Mouse (Mus musculus): ENCODE results near the gene Hoxc13. TPM values are rescaled to one million over a fixed set of nuclear protein-coding genes. Genes with fewer than 3 reads are reported as not detected.

Gene Hoxc13
- polyA plus RNA-seq, 1 experiment from 2014 or later, result 0.04 TPM

DNA sequence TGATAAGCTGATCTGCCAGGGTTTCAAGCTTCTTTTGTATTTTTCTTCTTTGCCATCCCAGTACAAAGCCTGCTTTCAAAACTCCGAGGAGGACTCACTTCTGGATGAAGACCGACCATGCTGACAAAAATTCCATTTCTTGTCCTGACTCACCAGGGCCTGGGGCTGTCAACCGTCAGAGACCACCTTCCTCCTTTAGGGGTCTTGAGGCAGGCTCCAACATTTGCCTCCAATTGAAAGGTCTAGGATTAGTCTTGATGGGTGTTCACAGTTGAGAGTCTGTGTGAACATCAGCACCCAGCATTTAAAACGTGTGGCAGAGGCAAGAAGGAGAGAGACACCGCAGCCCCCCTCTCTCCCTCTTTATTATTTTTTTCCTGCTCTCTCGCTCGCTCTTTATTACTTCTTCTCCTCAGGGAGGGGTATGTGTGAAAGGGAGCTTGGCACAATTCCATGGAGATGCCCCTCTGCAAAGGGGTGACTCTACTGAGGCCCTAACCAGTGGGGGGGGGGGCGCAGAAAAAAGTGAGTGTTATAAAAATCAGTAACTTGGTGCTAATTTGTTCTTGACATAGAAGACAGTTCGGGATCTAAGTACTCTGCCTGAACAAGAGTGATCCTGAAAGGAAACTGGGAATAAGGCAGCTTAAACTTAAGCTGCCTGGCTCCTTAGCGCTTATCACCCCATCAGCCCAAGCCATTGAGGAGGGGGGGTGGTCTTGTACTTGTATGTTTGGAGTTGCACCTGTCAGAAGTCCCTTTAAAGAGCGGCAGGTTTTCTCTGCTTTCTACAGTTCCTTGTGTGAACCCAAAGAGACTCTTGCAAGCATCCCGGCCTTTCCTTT lies 1.3 kb upstream of the Hoxc13 start:
- DNase-seq (ENCODE audit: low read depth, low spot score) (no peak), ATAC-seq (no peak)
- H3K27me3 ChIP-seq, result peaks cover 30% of the 10 kb centered on the region
- POLR2A ChIA-PET, result no interaction called here
- CTCF ChIA-PET, result interaction anchor here (0.7 kb wide), 1 partner anchor 15 kb away, joined by 3 read pairs; no protein-coding TSS in a partner anchor
- no peak for TF ChIP-seq CTCF (IDR thresholded peaks at IDR 0.05)
- in situ Hi-C loops (cut with MboI; ENCODE audit: low pct_unique_long_range_greater_than_20kb), result no loop called here

DNA sequence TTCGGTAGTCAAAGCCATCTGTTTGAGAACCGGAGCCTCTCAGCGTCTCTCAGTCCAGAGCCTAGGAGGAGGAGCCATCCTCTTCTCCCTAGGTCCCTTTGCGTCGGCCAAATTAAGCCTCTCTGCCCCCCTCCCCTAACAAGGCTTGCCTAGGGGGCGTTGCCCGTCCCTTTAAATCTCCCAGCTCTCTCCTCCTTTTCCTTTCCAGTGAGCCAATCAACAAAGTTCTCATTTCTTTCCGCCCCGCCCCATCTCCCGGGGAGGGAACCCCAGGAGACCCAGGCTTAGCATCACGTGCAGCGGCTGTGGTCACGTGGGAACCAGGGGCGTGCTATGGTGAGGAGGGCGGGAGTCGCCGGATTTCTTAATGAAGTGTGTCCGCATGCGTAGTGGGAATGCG lies 284 bp upstream of the Hoxc13 start:
- TF ChIP-seq CTCF (IDR thresholded peaks at IDR 0.05), result no peak
- peak; percentile 33 for DNase-seq (ENCODE audit: low read depth, low spot score)
- peaks cover 23% of the 10 kb centered on the region for H3K27me3 ChIP-seq
- ChIA-PET POLR2A (no interaction called here), CTCF (no interaction called here)
- ATAC-seq, result peak; percentile 53
- in situ Hi-C loops (cut with MboI; ENCODE audit: low pct_unique_long_range_greater_than_20kb), result no loop called here

DNA sequence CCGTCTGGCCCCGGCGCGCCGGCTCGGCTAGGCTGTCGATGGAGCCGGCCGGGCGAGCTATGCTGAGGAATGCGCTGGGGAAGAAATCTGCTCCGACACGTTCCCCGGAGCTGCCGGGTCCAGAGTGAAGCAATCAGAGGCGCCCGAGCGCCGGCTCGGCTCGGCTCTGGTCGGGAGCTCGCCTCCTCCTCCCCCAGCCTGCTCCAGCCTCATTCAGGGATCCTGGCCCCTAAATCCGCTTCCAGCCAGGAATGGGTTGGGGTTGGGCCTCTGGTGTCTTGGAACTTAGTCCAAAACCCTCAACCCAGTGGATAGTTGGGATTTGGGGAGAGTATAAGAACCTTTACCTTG lies 1.1 kb downstream of the Hoxc13 start:
- ChIA-PET CTCF (no interaction called here), POLR2A (no interaction called here)
- ATAC-seq (no peak), DNase-seq (ENCODE audit: low read depth, low spot score) (no peak)
- in situ Hi-C loops (cut with MboI; ENCODE audit: low pct_unique_long_range_greater_than_20kb), result no loop called here
- no peak for TF ChIP-seq CTCF (IDR thresholded peaks at IDR 0.05)
- H3K27me3 ChIP-seq, result peaks cover 18% of the 10 kb centered on the region

DNA sequence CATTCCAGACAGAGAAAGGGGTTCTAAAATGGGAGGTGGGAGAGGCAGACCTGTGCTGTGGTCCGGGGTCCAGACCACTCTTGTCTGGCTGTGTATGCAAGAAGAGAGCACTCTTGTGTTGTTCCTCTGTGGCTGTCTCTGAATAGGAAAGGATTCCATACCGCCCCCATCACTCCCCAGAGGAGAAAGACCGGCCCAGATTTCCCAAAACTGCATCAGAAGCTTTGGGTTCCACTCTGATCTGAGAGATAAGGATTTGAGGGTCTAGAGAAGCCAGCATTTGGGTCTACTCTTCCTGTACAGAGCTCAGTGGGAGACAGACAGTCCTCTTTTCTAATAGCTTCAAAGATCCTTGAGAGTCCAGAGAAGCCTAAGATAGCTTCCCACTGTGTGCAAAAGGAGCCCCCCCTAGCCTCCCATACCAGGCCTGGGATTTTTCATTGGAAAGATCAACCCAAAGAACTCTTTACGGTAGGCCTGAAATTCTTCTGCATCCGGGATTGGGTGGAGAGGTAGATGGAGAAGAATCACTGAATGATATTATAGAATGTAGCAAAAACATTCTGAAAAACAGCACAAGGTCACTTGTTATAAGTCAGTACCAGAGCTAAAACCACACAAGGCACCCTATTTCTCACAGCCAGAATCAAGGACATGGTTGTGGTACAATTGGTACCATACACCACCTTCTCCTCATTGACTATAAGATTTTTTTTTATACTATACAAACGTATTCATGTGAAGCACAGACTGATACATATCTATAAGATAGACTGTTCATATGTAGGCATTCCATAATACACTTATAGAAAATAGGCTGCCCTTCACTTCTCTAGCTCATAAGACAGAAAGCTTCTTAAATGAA lies 2.0 kb downstream of the Hoxc13 start:
- ATAC-seq, result no peak
- CTCF ChIA-PET, result interaction anchor here (1.4 kb wide), 1 partner anchor 9 kb away, joined by 3 read pairs; no protein-coding TSS in a partner anchor
- peaks cover 14% of the 10 kb centered on the region for H3K27me3 ChIP-seq
- DNase-seq (ENCODE audit: low read depth, low spot score), result no peak
- in situ Hi-C loops (cut with MboI; ENCODE audit: low pct_unique_long_range_greater_than_20kb), result no loop called here
- TF ChIP-seq CTCF (IDR thresholded peaks at IDR 0.05), result no peak
- POLR2A ChIA-PET, result interaction anchor here (0.6 kb wide), 1 partner anchor 27 kb away, joined by 3 read pairs; no protein-coding TSS in a partner anchor

DNA sequence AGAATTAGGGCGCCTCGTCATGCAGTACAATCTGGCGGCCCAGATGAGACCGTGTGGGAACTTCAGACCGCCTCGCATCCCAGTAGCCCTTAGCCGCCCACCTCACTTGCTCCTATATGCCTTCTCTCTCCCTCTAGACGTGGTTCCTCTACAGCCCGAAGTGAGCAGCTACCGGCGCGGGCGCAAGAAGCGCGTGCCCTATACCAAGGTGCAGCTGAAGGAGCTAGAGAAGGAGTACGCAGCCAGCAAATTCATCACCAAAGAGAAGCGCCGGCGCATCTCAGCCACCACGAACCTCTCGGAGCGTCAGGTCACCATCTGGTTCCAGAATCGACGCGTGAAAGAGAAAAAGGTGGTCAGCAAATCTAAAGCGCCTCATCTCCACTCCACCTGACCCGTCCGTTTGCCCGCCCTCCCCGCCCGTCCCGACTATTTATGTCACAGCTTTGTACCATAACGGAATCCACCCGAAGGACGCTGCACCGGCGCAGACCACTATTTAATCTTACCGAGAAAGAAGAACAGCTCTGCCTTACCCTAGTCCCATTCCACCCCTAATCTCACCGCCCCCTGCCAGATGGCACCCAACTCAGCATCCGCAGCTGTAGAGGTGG lies 6.2 kb downstream of the Hoxc13 start:
- no peak for DNase-seq (ENCODE audit: low read depth, low spot score)
- ChIA-PET POLR2A (no interaction called here), CTCF (interaction anchor here (1.4 kb wide), 1 partner anchor 13 kb away, joined by 4 read pairs; no protein-coding TSS in a partner anchor)
- no peak for ATAC-seq
- TF ChIP-seq CTCF (IDR thresholded peaks at IDR 0.05), result no peak
- in situ Hi-C loops (cut with MboI; ENCODE audit: low pct_unique_long_range_greater_than_20kb), result no loop called here
- H3K27me3 ChIP-seq, result peaks cover 9% of the 10 kb centered on the region

DNA sequence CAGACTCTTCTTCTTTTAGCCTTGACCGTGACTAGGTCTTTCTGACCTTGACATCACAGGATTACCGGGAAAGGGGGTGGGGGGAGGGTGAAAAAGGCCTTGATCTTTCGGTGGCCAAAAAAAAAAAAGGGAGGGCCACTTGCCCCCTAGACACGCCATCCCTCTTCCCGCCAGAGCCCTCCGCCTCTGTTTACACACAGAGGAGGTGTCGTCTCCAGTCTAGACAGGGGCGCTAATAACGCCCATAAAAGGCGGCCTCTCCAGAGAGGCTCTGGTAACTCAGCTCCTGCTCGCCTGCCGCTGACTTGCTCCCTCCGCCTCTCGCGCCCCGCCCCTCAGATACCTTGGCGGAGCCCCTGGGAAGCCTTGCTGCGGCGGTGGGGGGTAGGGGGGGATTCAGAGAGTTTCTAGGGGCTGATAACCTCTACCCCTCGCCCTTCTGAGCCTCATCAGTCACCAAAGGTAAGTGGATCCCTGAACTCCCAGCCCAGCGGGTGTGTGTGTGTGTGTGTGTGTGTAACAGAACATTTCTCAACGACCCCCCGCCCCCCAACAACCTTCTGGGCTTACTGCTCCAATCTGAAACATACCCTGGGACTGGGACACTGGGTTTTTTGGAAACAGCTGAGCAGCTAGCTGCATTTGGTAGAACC lies 10.9 kb downstream of the Hoxc13 start:
- in situ Hi-C loops (cut with MboI; ENCODE audit: low pct_unique_long_range_greater_than_20kb), result no loop called here
- no peak for TF ChIP-seq CTCF (IDR thresholded peaks at IDR 0.05)
- DNase-seq (ENCODE audit: low read depth, low spot score) (no peak), ATAC-seq (no peak)
- peaks cover 7% of the 10 kb centered on the region for H3K27me3 ChIP-seq
- ChIA-PET CTCF (no interaction called here), POLR2A (no interaction called here)

DNA sequence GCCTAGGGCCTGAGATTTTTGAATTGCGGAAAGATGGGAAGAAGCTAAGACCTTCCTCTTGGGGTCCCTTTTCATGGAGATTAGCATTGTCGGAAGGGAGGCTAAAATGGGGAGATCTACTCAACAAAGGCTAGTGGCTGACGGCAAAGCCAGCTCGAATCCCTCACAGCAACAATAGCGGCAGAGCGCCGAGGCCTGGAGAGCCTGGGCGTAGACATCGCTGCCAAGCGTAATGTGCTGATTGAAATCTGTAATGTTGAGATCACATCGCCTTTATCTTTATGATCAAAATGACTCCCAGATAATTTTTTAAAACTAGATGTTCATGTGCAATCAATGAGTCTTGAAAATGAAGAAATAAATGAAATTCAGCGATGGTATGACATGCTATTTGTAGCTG lies 13.5 kb downstream of the Hoxc13 start:
- DNase-seq (ENCODE audit: low read depth, low spot score) (no peak), ATAC-seq (no peak)
- ChIA-PET POLR2A (interaction anchor here (0.5 kb wide), 1 partner anchor 255 kb away, joined by 3 read pairs; no protein-coding TSS in a partner anchor), CTCF (interaction anchor here (0.9 to 1.0 kb wide), 2 partner anchors 15 to 18 kb away, joined by 3 read pairs; no protein-coding TSS in a partner anchor)
- H3K27me3 ChIP-seq, result peaks cover 7% of the 10 kb centered on the region
- TF ChIP-seq CTCF (IDR thresholded peaks at IDR 0.05), result no peak
- in situ Hi-C loops (cut with MboI; ENCODE audit: low pct_unique_long_range_greater_than_20kb), result no loop called here

DNA sequence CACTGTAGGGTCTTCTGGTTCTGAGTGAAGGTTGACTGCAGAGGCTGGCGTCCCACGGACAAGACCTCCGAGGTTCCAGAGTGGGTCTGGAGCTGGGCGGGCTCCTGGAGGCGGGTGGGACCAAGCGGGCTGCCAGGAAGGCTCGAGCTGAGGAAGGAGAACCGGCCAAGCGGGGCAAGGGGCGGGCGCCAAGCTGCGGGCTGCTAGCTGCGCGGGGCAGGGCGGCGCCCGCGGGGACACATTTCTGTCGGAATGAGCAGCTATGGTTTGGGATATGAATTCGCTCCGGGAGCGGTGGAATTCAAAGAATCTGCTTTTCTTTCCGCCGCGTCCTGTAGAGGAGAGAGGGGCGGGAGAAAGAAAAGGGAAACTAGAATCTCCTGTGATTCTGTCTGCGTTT lies 14.0 kb downstream of the Hoxc13 start:
- CTCF ChIA-PET, result interaction anchor here (0.9 kb wide), 1 partner anchor 16 kb away, joined by 3 read pairs; no protein-coding TSS in a partner anchor
- DNase-seq (ENCODE audit: low read depth, low spot score), result no peak
- in situ Hi-C loops (cut with MboI; ENCODE audit: low pct_unique_long_range_greater_than_20kb), result no loop called here
- H3K27me3 ChIP-seq, result peaks cover 6% of the 10 kb centered on the region
- POLR2A ChIA-PET, result interaction anchor here (0.5 kb wide), 1 partner anchor 256 kb away, joined by 3 read pairs; no protein-coding TSS in a partner anchor
- ATAC-seq, result peak; percentile 48
- no peak for TF ChIP-seq CTCF (IDR thresholded peaks at IDR 0.05)

DNA sequence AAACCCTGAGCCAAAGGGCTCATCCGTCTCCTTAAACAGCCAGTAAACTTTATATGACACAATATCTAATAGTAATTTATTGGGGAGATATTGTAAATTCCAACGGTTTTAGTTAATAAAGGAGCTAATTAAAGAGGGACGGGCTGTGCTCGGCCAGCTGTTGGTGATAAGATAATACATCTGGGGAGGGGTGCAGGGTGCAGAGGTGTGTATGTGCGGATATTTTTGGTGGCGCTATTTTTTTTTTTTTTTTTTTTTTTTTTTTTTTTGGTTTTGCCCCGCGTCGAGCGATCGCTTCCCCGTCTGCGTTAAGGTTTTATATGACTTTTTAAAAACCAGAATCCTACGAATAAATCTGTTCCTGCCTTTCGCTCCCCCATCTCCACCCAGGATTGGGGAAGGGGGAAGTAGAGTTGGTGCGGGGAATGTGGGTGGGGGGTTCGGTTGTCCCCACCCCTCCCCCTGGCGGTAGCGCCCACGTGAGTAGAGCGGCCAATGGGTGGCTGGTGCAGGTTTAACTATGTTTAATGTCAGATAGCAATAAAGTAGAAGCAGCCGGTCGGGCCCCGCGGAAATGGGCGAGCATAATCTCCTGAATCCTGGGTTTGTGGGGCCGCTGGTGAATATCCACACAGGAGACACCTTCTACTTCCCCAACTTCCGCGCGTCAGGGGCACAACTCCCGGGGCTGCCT lies 15.5 kb downstream of the Hoxc13 start, which contains the start of gene Hoxc12:
TSS of gene Hoxc12 (plus strand) at position 479 of the 694 bp plus-strand sequence.
- ATAC-seq (no peak), DNase-seq (ENCODE audit: low read depth, low spot score) (no peak)
- peaks cover 3% of the 10 kb centered on the region for H3K27me3 ChIP-seq
- in situ Hi-C loops (cut with MboI; ENCODE audit: low pct_unique_long_range_greater_than_20kb), result no loop called here
- CTCF ChIA-PET, result no interaction called here
- TF ChIP-seq CTCF (IDR thresholded peaks at IDR 0.05), result no peak
- POLR2A ChIA-PET, result interaction anchor here (0.5 kb wide), 1 partner anchor 292 kb away, joined by 5 read pairs; no protein-coding TSS in a partner anchor

Measured in Patski (cell line).